In genomic region chr12:55626711-55627110, GRCm38 (mm10) we compare ENCODE assay signal across 11 mouse cellular contexts. TPM values are rescaled to one million over a fixed set of nuclear protein-coding genes. Genes with fewer than 3 reads are reported as not detected.
DNase-seq lines count a peak whose midpoint lies in the region; ATAC-seq and TF ChIP-seq lines count a peak whose summit lies in the region.
"Had no signal": no experiment of that assay in that cellular context is flagged by ENCODE, and none has a peak within 500 bp of the region (broad histone marks: within the 10 kb centered on the region; RNA-seq: fewer than 3 reads in every experiment).

No protein-coding gene starts in this region.

- peak; percentile 5 for DNase-seq in kidney, adult 9 months
- DNase-seq in 416B (ENCODE audit: low read depth), result peak; percentile 40
- DNase-seq in liver, postnatal 0 days, result no peak
- DNase-seq in spleen, postnatal 10 days (ENCODE audit: low spot score in 2 of 2), result no peak
- no peak for DNase-seq in ovary, adult 18-20 months (ENCODE audit: low spot score)

- H3K36me3 ChIP-seq in kidney, embryonic 15.5 days, result no peaks in the 10 kb centered on the region
- no peaks in the 10 kb centered on the region for H3K36me3 ChIP-seq in ES-Bruce4 (ENCODE audit: control insufficient read depth, insufficient read depth, low read length, poor library complexity, severe bottlenecking)
- H3K36me3 ChIP-seq in liver, postnatal 0 days (replicated peaks; ENCODE audit: insufficient read depth, low read length), result no peaks in the 10 kb centered on the region
- H3K36me3 ChIP-seq: limb, embryonic 13.5 days had no signal

- no peak overlapping the region for H3K4me3 ChIP-seq in kidney, embryonic 15.5 days (replicated peaks)
- H3K4me3 ChIP-seq in ES-Bruce4 (ENCODE audit: low read depth, low read length), result no peak overlapping the region
- no peak overlapping the region for H3K4me3 ChIP-seq in liver, postnatal 0 days (ENCODE audit: low read depth, low read length)
- H3K4me3 ChIP-seq: limb, embryonic 13.5 days had no signal

- WGBS in kidney, embryonic 15.5 days, result 40% methylated on average over 4 of the region's 4 CpGs
- WGBS in liver, postnatal 0 days (ENCODE audit: insufficient replicate concordance), result 55% methylated on average over 4 of the region's 4 CpGs

- H3K27ac ChIP-seq in kidney, embryonic 15.5 days, result no peak overlapping the region
- H3K27ac ChIP-seq in ES-Bruce4 (ENCODE audit: insufficient read depth, low read length), result no peak overlapping the region
- no peak overlapping the region for H3K27ac ChIP-seq in liver, postnatal 0 days (ENCODE audit: low read depth)
- H3K27ac ChIP-seq: limb, embryonic 13.5 days had no signal

- H3K9ac ChIP-seq in kidney, embryonic 15.5 days, result no peak overlapping the region
- no peak overlapping the region for H3K9ac ChIP-seq in ES-Bruce4 (ENCODE audit: low read depth, poor library complexity, severe bottlenecking)
- no peak overlapping the region for H3K9ac ChIP-seq in liver, postnatal 0 days (replicated peaks)
- H3K9ac ChIP-seq: limb, embryonic 13.5 days had no signal

- peak; percentile 89 for TF ChIP-seq CTCF in ES-Bruce4 (IDR thresholded peaks at IDR 0.05; ENCODE audit: low read depth, low read length)
- peak; percentile 47 for TF ChIP-seq CTCF in liver, postnatal 0 days (IDR thresholded peaks at IDR 0.05; ENCODE audit: low read depth)

- H3K4me2 ChIP-seq in kidney, embryonic 15.5 days, result no peak overlapping the region
- H3K4me2 ChIP-seq in liver, postnatal 0 days (ENCODE audit: low read depth, low read length), result no peak overlapping the region
- H3K4me2 ChIP-seq: limb, embryonic 13.5 days had no signal

- TF ChIP-seq EP300 in ES-Bruce4 (IDR thresholded peaks at IDR 0.05; ENCODE audit: insufficient read depth, low read depth, low read length), result 0 out of 2 replicates have a peak, but pooled peaks have one; percentile 12
- TF ChIP-seq EP300 in liver, postnatal 0 days (IDR thresholded peaks at IDR 0.05; ENCODE audit: low read depth), result no peak

- H3K27me3 ChIP-seq in kidney, embryonic 15.5 days, result no peaks in the 10 kb centered on the region
- H3K27me3 ChIP-seq in ES-Bruce4 (ENCODE audit: control insufficient read depth, insufficient read depth, low read length, poor library complexity, severe bottlenecking), result no peaks in the 10 kb centered on the region
- H3K27me3 ChIP-seq in liver, postnatal 0 days (ENCODE audit: insufficient read depth, low read length), result no peaks in the 10 kb centered on the region
- H3K27me3 ChIP-seq: limb, embryonic 13.5 days had no signal

- no peak for TF ChIP-seq POLR2A in ES-Bruce4 (IDR thresholded peaks at IDR 0.05; ENCODE audit: insufficient read depth, low read length)

- no peaks in the 10 kb centered on the region for H3K9me3 ChIP-seq in kidney, embryonic 15.5 days (replicated peaks)
- H3K9me3 ChIP-seq in ES-Bruce4 (replicated peaks; ENCODE audit: control insufficient read depth, insufficient read depth, low read length, poor library complexity, severe bottlenecking), result no peaks in the 10 kb centered on the region
- no peaks in the 10 kb centered on the region for H3K9me3 ChIP-seq in liver, postnatal 0 days (ENCODE audit: low read length)
- H3K9me3 ChIP-seq: limb, embryonic 13.5 days had no signal

- no peaks in the 10 kb centered on the region for H3K4me1 ChIP-seq in kidney, embryonic 15.5 days
- no peaks in the 10 kb centered on the region for H3K4me1 ChIP-seq in ES-Bruce4 (ENCODE audit: control insufficient read depth, insufficient read depth, low read length)
- H3K4me1 ChIP-seq in liver, postnatal 0 days (ENCODE audit: insufficient read depth), result 0 out of 2 replicates have a peak, but pooled peaks cover 3% of the 10 kb centered on the region

- no peak for ATAC-seq in kidney, embryonic 15.5 days (replicated peaks; ENCODE audit: low FRiP score)
- ATAC-seq in liver, postnatal 0 days, result no peak
- ATAC-seq: activated CD4-positive, CD25-positive, alpha-beta regulatory T cell, adult 4 months; intestine, embryonic 16.5 days had no signal

RNA-seq across cellular contexts. Expression of gene Insm2, which starts 27.5 kb away (rescaled TPM):
- 0.68 and 1.6 TPM in 2 replicates for polyA plus RNA-seq in kidney, embryonic 15.5 days (2015; fragmentation: Nextera tagmentation; extraction: Ambion mirVana)
- polyA plus RNA-seq in ES-Bruce4 (2011; ENCODE audit: insufficient read depth, insufficient read length, low read depth, missing spikeins), result not detected in 2 replicates
- 0.05 TPM in 1 of 2 replicates, not detected in the other for polyA plus RNA-seq in liver, postnatal 0 days (2015; fragmentation: Nextera tagmentation; extraction: Ambion mirVana)
- polyA plus RNA-seq: gonadal fat pad, adult 2 months had no signal

Comparison
In these comparisons a context has a peak if more than half of its experiments do, and no peak if none do; other contexts are left out.
1. DNase-seq: peak in kidney, adult 9 months (single experiment) and 416B (single experiment); none in liver, postnatal 0 days (single experiment), spleen, postnatal 10 days (0 of 2) and ovary, adult 18-20 months (single experiment).